Mouse (Mus musculus): ENCODE measurements around the gene Cdh24. TPM values are rescaled to one million over a fixed set of nuclear protein-coding genes. Genes with fewer than 3 reads are reported as not detected.

Gene Cdh24
- total RNA-seq, 2 experiments from 2014 or later = 22.5 to 27.5 TPM

DNA sequence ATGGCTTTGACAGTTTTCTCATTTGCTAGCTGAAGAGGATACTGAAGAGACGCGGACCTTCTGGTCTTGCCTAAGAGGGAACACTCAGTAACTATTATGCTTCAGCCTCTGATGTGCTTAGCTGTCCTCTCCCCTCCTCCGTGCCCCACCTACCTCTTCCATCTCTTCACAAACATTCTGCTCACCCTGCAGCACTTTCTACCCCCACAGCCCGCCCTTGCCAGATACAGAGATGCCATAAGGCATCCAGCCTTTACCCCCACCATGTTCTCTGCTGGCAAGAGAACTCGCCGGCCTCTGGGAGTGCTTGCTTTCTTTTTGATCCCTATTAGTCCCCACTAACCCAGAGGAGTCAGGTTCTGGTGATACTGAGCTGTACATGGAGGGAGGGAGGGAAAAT, 30.5 kb downstream of the Cdh24 start:
- Histone ChIP-seq H3K27ac (peak overlapping the region; percentile 88), H3K4me3 (no peak overlapping the region)
- no peak for TF ChIP-seq CTCF (conservative IDR thresholded peaks at IDR 0.05)
- DNase-seq (ENCODE audit: low spot score in 2 of 2) = peak; percentile 68 to 71

GRCm38 (mm10) chr14:54609962-54610361, 31.2 kb downstream of the Cdh24 start:
- TF ChIP-seq CTCF (conservative IDR thresholded peaks at IDR 0.05) = peak; percentile 75
- H3K27ac ChIP-seq = peak overlapping the region; percentile 88
- no peak for DNase-seq (ENCODE audit: low spot score in 2 of 2)
- no peak overlapping the region for H3K4me3 ChIP-seq

DNA sequence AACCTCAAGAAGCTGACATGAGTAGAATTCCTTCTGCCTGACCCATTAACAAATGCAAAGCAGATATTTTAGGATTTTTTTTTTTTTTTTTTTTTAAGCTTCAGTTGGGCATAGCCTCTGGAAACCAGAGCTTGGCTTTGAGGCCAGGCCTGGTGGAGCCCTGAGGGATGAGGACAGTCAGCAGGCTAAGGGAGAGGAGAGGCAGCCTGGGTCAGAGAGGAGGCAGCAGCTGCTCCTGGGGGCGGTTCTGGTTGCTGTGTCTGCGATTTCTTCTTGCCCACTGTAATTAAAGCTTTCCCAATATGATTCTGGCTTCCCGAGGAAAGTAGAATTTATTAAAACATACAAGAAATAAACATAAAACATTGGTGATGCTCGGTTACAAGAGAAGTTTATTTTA, 31.9 kb downstream of the Cdh24 start:
- TF ChIP-seq CTCF (conservative IDR thresholded peaks at IDR 0.05) = no peak
- H3K4me3 ChIP-seq = no peak overlapping the region
- peak overlapping the region; percentile 88 for H3K27ac ChIP-seq
- DNase-seq (ENCODE audit: low spot score in 2 of 2) = no peak

- Histone ChIP-seq H3K27ac (peak overlapping the region; percentile 51; the same call in 1 of the 2 replicates), H3K4me3 (no peak overlapping the region)
- no peak for DNase-seq (ENCODE audit: low spot score in 2 of 2)
- no peak for TF ChIP-seq CTCF (conservative IDR thresholded peaks at IDR 0.05)
Observed at GRCm38 (mm10) chr14:54607226-54607625, 33.9 kb downstream of the Cdh24 start.

DNA sequence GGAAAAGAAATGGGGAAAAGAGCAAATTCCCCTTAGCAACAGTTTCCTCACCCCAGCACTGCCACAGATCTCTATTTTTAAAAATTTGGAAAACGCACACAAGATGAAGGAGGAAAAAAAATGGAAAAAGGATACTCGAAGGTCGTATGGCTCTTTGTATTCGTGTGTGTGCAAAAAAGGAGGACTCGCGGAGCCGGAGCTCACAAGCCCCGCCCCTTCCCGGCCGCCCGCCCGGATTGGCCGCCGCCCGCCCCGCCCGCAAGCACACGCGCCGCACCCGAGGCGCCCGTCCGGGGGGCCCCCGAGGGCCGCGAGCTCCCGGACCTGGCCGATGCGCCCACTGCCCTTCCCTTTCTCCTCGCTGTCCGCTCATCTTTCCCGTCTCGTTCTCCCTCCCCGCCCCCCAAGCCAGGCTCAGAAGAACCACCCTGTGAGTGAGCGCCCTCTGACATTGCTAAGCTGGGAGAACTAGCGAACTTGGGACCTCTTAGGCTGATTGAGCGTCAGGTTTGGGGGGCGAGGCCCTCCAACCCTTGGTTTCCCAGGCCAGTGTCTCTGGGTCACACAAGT, 35.3 kb downstream of the Cdh24 start, which contains the start of gene 4931414P19Rik:
4931414P19Rik (minus strand) TSS at position 242 of the 570 bp plus-strand sequence.
- Histone ChIP-seq H3K4me3 (peak within 1 kb of the TSS; percentile 56), H3K27ac (peak within 1 kb of the TSS; percentile 85)
- no peak for TF ChIP-seq CTCF (conservative IDR thresholded peaks at IDR 0.05)
- DNase-seq (ENCODE audit: low spot score in 2 of 2) = peak; percentile 58 to 69

- DNase-seq (ENCODE audit: low spot score in 2 of 2) = no peak
- TF ChIP-seq CTCF (conservative IDR thresholded peaks at IDR 0.05) = no peak
- H3K4me3 ChIP-seq = peak overlapping the region; percentile 46
Observed at GRCm38 (mm10) chr14:54603686-54604085, 37.5 kb downstream of the Cdh24 start.

DNA sequence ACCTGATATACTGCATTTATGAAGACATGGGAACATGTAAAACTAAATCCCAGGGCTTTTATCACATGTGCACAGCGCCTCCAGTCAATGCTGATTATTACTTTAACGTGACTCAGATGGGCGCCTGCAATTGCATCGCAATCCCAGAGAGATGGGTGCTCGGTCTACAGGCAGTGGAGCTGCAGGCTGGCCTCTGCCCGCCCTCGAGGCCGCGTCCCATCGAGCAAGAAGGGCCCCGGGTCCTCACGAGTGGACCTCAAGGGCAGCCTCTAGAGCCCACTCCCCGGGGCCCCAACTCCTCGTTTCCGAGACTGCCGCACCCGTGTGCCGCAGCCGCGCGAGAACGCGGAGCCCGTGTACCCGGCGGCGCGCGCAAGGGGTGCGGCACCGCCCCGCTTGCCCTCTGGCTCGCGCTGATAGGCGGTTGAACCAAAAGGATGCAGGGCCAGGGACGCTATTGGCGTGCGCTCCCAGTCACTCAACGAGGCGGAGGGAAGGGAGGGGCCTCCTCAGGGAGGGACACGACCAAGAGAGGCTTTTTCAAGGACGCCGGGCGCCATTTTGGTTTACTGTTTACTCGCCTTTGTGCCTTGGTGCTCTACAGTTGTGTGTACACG, 38.0 kb downstream of the Cdh24 start:
- DNase-seq (ENCODE audit: low spot score in 2 of 2) = peak; percentile 95 to 97
- Histone ChIP-seq H3K27ac (peak overlapping the region; percentile 97), H3K4me3 (peak overlapping the region; percentile 75)
- TF ChIP-seq CTCF (conservative IDR thresholded peaks at IDR 0.05) = 0 out of 2 replicates have a peak, but pooled peaks have one; percentile 17

More at GRCm38 (mm10) chr14:54603686-54604085, 37.5 kb downstream of the Cdh24 start:
- peak overlapping the region; percentile 97 for H3K27ac ChIP-seq

GRCm38 (mm10) chr14:54602613-54603012, 38.6 kb downstream of the Cdh24 start:
- TF ChIP-seq CTCF (conservative IDR thresholded peaks at IDR 0.05) = no peak
- Histone ChIP-seq H3K4me3 (peak overlapping the region; percentile 75), H3K27ac (peak overlapping the region; percentile 97)
- no peak for DNase-seq (ENCODE audit: low spot score in 2 of 2)

- Histone ChIP-seq H3K27ac (no peak overlapping the region), H3K4me3 (no peak overlapping the region)
- DNase-seq (ENCODE audit: low spot score in 2 of 2) = no peak
- no peak for TF ChIP-seq CTCF (conservative IDR thresholded peaks at IDR 0.05)
Observed at GRCm38 (mm10) chr14:54601601-54602000, 39.6 kb downstream of the Cdh24 start.

GRCm38 (mm10) chr14:54597084-54597483, 44.1 kb downstream of the Cdh24 start:
- TF ChIP-seq CTCF (conservative IDR thresholded peaks at IDR 0.05) = peak; percentile 67
- no peak for DNase-seq (ENCODE audit: low spot score in 2 of 2)
- Histone ChIP-seq H3K4me3 (no peak overlapping the region), H3K27ac (no peak overlapping the region)

DNA sequence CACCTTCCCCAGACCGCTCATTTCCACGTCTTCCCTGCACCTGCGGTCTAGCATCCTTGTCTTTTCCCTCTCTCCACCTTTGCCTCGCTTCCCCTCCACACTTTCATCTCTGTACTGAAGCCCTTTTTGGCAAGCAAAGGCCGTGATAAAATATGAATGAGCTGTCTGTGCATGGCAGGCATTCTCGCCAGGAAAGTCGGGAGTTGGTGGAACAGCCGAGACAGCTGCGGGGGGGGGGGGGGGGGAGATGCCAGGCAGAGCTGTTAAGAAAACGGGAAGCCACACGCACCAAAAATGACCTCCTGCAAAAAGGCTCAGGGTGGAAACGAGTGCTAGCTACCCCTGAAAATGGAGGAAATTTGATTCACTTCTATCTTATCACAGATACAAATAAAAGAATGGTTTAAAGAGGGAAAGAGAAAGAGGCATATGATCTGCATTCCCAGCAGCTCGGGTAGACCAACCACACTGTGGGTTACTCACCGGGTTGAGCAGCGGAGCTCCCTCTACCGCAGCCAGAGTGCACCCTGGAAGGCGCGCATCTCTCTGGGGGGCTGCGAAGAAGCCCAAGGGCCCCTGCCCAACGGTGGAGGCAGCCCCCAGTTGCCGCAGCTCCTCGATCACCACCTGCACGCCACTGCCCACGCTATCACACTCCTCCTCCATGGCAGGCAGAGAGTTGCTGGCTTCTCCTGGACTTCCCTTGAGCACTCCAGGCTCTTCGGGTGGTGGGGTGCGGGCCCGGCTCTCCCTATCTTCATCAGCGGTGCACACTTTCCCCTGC, 46.3 kb downstream of the Cdh24 start:
- Histone ChIP-seq H3K27ac (peak overlapping the region; percentile 84), H3K4me3 (peak overlapping the region; percentile 34)
- DNase-seq (ENCODE audit: low spot score in 2 of 2) = no peak
- no peak for TF ChIP-seq CTCF (conservative IDR thresholded peaks at IDR 0.05)

- TF ChIP-seq CTCF (conservative IDR thresholded peaks at IDR 0.05) = peak; percentile 57
- DNase-seq (ENCODE audit: low spot score in 2 of 2) = no peak
- Histone ChIP-seq H3K27ac (peak overlapping the region; percentile 84; the same call in 1 of the 2 replicates), H3K4me3 (no peak overlapping the region)
Observed at GRCm38 (mm10) chr14:54594055-54594454, 47.1 kb downstream of the Cdh24 start.

DNA sequence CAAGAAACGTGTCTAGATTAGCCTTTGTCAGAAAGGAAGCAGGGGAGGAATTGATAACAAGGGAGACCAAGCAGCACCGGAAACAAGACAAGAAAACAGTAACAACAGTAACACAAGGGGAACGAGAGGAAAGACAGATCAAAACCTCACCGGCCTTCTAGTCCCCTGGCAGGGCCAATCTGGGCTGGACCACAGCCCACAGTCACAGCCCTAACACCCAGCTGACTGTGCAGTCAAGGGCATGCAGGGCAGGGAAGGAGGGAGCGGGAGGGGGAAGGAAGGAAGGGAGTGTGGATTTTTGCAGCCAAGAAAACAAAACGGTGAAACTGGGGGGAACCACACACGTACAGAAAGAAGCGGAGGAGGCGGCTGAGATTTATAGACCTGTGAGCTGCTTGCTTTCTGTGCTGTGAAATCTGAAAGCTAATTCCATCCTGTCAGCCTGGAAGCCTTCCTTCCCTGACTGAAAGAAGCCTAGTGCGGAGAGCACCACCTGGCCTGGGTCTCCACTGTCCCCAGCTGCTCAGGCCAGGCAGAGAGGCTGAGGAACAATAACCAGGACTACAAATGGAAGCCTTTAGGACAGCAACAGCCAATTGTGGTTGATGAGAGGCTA, 48.7 kb downstream of the Cdh24 start:
- no peak overlapping the region for H3K4me3 ChIP-seq
- no peak for DNase-seq (ENCODE audit: low spot score in 2 of 2)
- TF ChIP-seq CTCF (conservative IDR thresholded peaks at IDR 0.05) = no peak
- H3K27ac ChIP-seq = peak overlapping the region; percentile 55
